Mouse (Mus musculus) T-helper 17 cell (primary cell): ENCODE results near the gene Mrpl35.

ENCODE experiments used
- in situ Hi-C, 2 experiments: fragments of 300-600 bp; cut with MboI, MseI; formaldehyde crosslinking; loops; 1 replicate in 1 of 2; 2 replicates in 1 of 2; pipeline ENCODE4 v1.15.1; 2025; ENCODE audit warnings: high pct_unique_total_duplicates in 2 of 2

Gene Mrpl35

DNA sequence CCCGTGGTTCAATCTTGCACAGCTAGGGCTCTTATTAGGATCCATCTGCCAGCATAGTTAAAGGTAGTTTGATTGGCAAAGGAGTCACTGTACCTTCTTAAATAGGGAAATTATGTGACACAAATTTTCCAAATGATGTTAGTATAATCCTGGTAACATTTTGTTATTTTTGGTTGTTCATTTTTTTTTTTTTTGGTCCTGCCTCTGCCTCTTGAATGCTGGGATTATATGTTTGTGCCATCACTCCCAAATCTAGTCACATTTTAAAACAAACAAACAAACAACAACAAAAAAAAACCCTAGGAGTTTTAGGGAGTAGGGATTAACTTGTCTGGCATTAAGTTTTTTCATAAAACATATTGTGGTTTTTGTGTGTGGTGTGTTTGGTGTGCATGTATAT lies at the start of gene Mrpl35:
Gene Mrpl35 (minus strand): TSS at position 101 of the 400 bp plus-strand sequence.
- in situ Hi-C loops, result no loop called here

DNA sequence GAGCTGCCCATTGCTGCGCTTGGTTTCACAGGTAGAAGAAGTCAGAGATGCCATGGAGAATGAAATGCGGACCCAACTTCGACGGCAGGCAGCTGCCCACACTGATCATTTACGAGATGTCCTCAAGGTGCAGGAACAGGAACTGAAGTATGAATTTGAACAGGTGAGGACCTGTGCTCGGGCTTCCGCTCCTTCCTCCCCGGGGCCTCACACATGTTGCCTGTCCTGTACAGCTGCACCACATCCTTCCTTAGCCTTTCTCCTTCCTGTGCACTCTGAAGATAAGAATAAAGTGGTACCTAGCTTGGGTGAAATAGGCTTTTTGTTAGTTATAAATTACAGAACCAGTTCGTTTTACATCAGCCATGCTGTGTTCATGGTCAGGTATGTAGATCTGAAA lies 44.6 kb upstream of the Mrpl35 start:
- in situ Hi-C loops, result no loop called here

DNA sequence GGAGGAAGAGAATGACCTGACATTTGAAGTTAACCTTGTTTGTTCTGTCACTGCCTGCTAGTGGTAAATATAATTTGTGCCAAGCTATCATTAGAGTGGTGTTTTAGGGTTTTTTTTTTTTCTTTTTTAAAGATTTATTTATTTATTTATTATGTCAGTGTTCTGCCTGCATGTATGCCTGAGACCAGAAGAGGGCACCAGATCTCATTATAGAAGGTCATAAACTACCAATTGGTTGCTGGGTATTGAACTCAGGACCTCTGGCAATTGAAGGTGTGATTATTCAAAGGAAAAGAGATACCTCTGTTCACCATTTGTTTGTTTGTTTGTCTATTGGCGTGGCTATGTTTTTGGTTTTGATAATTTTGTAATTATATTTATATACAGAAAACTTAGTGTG lies 42.0 kb upstream of the Mrpl35 start:
- in situ Hi-C loops, result loop anchor here in 1 of 2 experiments (5.0 kb wide), 1 partner anchor 33 kb away; no protein-coding TSS in a partner anchor

DNA sequence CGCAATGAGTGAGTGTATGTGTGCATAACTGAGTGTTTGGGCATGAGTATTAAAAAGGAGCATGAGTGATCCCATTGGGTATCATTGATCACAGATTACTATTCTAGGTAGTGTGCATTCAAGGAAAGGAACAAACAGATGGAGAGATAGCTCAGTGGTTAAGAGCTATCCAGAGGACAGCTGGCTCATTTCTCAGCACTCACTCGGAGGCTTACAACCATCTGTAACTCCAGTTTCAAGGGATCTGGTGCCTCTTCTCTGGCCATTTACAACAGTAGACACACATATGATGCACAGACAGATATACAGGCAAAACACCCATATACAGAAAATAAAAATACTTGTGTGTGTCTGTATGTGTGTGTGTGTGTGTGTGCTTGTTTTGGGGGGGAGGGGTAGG lies 41.0 kb upstream of the Mrpl35 start:
- in situ Hi-C loops, result loop anchor here in 1 of 2 experiments (5.0 kb wide), 1 partner anchor 35 kb away; no protein-coding TSS in a partner anchor

DNA sequence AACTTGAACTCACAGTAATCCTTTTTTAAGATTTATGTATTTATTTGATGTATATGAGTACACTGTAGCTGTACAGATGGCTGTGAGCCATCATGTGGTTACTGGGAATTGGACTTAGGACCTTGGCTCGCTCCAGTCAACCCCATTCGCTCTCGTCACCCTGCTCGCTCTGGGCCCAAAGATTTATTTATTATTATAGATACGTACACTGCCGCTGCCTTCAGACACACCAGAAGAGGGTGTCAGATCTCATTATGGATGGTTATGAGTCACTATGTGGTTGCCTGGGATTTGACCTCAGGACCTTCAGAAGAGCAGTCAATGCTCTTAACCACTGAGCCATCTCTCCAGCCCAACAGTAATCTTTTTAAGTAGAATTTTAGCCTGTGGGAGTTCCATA lies 20.1 kb upstream of the Mrpl35 start:
- in situ Hi-C loops, result loop anchor here in 1 of 2 experiments (5.0 kb wide), 1 partner anchor 55 kb away; no protein-coding TSS in a partner anchor

DNA sequence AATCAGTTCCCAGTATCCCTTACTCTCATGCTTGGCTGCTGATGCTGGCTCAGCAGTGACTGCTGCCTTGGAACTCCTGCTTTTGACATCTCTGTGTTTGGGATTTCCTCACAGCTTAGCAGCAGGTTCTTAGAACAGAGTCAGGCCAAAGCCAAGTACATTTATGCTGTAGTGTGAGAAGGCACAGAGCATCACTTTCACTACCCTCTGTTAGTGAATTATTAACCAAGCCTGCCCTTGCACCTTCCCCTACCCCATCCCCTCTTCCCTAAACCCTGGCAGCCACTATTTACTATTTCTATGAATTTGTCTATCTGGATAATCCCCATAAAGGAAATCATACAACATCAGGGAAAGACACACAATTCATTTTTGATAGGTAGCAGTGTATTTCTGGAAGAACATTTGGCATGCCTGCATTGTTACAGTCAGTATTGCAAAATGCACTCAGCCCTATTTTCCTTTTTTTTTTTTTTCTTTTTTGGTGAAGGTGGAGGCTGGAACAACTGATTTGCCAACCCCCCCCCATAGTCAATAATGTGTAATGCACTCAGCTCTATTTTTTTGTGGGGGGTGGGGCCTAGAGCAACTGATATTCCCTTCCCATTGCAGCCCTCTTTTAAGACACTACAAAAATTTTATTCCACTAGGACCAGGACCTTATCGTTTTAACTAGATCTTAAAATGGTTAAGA lies 14.0 kb upstream of the Mrpl35 start:
- in situ Hi-C loops, result no loop called here

DNA sequence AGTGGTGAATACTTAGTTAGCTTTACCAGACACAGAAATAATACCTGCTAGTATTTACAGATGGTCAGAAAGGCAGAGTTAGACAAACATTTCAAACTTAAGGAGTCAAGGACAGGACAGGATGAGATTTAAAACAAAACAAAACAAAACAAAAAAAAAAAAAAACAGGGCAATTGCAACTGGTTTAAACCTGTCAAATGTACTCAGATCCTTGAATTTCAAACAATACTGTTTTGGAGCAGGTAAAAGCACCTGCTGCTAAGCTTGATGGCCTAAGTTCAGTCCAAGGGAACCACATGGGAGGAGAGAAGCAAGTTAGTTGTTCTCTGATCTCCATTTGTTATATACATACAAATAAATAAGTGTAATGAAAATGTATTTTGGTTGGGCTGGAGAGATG lies 13.0 kb upstream of the Mrpl35 start:
- in situ Hi-C loops, result loop anchor here in 1 of 2 experiments (10.0 kb wide), 1 partner anchor 1025 kb away; no protein-coding TSS in a partner anchor

DNA sequence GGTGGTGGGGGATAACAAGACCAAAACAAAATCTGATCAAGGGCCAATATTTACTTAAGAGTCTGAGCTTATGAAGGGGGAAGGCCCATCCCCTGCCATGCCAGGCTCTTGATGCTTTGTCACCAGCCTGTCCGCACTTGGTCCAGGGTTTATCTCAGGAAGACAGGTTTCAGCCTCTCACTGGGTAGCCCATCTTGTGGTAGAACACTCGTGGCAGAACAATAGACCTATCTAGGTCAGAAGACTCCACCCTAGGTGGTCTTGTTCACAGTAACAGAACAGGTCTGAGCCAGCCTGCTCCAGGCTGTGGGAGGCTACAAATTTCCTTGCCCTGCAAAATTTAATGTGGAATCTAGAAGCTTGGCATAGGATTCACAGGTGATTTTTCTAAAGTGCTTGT lies 10.0 kb upstream of the Mrpl35 start:
- in situ Hi-C loops, result loop anchor here in 1 of 2 experiments (10.0 kb wide), 1 partner anchor 1022 kb away; no protein-coding TSS in a partner anchor

DNA sequence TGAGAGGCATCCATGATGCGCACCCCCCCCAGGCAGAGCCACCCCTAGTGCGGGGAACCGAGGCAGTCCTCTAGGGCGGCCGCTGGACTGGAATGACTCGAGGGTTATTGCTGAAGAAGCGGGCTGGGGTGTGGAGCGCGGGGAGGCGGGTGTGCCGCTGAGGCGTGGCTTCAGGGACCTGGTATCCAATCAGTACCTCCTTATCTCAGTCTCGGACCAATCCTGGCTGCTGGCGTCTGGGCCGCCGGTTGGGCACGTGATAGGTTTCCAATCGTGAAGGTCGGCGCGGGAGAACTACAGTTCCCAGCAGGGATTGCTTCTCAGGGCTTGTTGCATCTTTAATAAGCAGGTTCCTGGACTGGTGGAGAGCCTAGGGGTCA lies 4.8 kb upstream of the Mrpl35 start:
- in situ Hi-C loops, result loop anchor here in 1 of 2 experiments (10.0 kb wide), 1 partner anchor 1017 kb away; no protein-coding TSS in a partner anchor

DNA sequence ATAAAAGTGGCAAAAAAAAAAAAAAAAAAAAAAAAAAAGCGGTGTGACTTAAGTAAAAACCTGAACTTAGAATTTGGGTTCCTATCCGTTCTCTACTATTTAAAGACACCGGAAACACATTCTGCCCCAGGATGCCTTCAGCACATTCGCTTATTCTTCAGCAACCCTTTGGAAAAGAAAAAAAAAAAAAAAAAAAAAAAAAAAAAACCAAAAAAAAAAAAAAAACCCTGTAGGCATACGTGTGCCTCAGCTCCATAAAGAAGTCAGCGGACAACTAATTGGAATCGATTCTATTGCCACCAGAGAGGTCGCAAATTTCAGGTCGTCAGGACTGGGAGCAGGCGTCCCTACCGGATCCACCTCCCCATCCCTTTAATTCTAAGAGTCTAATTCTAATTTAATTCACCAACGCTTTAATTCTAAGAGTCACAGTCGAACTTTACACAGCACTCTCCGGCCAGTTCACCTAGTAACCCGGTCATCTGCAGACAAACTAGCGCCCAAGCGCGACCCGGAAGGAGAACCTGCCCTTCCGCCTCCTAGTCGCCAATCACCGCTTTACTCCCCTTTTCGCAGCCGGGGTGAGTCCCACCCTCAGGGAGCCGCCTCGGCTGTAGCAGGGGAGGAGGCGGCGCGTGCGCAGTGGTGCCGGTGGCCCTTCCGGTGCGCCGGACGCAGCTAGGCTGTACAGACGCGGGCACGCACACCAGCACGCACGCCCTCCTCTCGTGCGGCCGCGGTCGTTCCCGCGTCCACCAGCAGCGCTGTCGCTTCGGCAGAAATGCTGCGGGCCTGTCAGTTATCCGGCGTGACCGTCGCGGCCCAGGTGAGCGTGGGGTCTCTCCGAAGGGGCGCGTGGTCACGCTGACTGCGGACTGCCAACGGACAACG lies 4.2 kb upstream of the Mrpl35 start, which contains the start of gene Immt:
Gene Immt (plus strand): TSS at position 642 of the 891 bp plus-strand sequence.
- in situ Hi-C loops, result loop anchor here in 1 of 2 experiments (10.0 kb wide), 1 partner anchor 1016 kb away; no protein-coding TSS in a partner anchor

DNA sequence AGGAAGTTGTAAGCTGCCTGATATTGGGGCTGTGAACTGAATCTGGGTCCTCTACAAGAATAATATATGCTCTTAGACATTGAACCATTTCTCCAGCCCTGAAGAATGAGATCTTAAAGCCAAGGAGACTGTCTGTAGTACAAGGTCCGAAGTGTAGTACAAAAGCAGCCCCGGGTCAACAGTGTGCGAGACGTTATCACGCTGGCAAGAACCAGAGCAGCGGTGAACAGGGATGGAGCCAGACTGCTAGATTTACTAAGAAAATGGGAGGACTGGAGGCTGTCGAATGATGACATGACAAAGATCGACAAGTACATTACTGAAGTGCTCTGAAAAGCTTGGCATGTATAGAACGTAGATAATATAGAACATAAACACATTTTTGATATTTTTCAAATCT lies 3.0 kb upstream of the Mrpl35 start:
- in situ Hi-C loops, result loop anchor here in 1 of 2 experiments (10.0 kb wide), 1 partner anchor 1015 kb away; no protein-coding TSS in a partner anchor

DNA sequence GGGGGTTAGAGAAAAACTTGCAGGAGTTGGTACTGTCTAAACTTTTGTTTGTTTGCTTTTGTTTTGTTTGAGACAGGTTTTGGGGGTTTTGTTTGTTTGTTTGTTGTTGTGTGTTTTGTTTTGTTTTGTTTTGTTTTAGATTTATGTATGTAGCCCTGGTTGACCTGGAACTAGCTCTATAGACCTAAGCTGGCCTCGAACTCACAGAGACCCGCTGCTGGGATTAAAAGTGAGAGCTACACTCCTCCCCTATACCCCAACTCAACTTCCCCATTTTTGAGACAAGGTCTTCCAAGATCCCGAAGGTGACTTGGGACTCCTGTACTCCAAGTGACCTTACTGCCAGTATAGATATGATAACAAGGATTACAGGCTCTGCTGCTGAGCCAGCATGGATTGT lies 2.8 kb downstream of the Mrpl35 start:
- in situ Hi-C loops, result loop anchor here in 1 of 2 experiments (25.0 kb wide), 1 partner anchor 212 kb away; no protein-coding TSS in a partner anchor

DNA sequence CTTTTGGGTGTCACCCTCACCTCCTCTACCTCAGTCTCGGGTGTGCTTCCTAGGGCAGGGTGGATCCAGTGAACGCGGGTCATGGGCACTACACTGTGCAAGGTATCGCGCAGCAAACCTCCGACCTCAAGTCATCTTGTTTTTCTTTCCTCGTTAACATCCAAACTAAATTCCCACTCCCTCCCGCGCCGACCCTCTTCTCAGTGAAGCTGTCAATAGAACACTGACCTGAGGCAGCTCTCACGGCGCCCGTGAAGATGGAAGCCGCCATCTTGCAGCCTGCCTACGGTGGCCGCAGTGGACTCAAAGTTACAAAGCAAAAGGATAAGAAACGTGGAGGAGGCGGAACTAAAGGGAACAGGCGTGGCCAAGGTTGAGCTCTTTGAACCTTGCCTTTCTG lies 3.3 kb downstream of the Mrpl35 start:
- in situ Hi-C loops, result loop anchor here in 1 of 2 experiments (25.0 kb wide), 1 partner anchor 211 kb away; no protein-coding TSS in a partner anchor

DNA sequence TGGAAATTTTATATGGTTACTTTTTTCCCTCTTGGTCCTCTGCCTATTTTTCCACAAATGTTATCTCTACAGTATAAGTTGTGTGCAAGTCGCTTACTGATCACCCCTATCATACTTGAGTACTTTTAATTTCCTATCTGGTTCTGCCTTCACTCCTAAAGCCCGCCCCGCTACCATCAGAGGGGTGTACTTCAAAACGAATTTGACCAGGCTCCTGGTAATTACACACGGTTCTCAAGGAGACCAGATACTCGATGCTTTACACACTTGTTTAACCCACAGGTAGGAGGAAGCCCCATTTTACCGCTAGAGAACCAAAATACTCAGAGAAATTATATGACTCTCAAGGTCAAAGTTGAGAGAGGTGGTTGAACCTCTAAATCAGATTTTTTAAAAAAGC lies 3.7 kb downstream of the Mrpl35 start:
- in situ Hi-C loops, result loop anchor here in 1 of 2 experiments (25.0 kb wide), 1 partner anchor 211 kb away; no protein-coding TSS in a partner anchor

DNA sequence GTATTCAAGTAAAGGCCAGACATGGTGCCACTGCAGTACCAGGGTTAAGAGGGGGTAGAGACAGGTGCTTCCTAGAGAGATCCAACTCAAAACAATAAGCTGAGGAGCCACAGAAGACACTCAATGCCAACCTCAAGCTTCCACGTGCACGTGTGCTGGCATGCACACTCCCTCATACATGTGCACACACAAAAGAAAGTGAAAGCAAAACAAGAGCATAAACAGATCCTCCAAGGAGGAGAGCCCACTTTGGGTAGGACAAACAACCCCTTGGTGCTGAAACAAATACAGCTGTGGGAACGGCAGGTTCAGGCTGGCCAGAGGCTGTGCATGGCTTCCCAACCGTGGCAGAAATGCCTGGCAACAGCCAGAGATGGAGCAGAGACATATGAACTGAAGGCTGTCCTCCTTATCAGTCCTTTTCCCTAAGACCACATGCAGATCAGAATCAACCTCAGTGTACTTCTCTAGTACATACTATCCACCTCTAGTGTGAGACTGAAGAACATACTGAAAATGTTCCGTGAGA lies 6.9 kb downstream of the Mrpl35 start:
- in situ Hi-C loops, result loop anchor here in 1 of 2 experiments (25.0 kb wide), 1 partner anchor 208 kb away; no protein-coding TSS in a partner anchor

DNA sequence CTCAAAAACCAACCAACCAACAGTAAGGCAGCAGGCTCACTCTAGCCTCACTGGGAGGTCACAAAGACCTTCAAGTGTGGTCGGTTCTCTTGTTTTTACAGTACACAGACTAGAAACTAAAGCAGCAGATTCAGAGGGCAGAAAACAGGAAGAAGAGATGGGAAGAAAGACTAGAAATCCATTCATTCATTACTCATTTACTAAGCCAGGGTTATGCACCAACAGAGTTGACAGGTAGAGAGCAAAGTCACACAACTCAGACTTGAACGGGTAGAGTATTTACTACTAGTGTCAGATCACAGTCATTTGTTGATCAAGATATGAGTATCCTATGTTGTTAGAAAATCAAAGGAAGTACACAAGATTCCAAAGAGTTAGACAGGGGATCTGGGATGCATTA lies 13.9 kb downstream of the Mrpl35 start:
- in situ Hi-C loops, result loop anchor here in 1 of 2 experiments (25.0 kb wide), 1 partner anchor 201 kb away; no protein-coding TSS in a partner anchor

DNA sequence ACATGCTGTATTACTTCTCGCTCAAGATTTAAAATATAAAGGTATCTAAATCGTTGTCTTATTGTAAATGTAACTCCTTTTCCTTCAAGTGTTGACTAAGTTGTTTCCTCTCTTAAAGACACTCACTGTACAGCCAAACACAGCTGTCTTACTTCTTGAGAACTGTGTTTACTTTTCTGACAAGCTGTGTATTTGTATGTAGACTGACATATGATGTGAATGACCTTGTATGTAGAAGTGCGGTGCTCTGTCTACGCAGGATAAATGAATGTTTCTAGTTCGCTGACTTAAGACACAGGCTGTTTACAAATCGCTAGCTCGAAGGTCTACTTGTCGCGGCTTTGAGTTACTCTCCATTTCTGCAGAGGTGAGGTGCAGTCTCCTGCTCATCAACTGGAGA lies 16.9 kb downstream of the Mrpl35 start:
- in situ Hi-C loops, result loop anchor here (5.0 to 25.0 kb wide), 3 partner anchors 198 to 668 kb away; partner anchors contain the start of gene Thnsl2 (in 1 of the 2)

DNA sequence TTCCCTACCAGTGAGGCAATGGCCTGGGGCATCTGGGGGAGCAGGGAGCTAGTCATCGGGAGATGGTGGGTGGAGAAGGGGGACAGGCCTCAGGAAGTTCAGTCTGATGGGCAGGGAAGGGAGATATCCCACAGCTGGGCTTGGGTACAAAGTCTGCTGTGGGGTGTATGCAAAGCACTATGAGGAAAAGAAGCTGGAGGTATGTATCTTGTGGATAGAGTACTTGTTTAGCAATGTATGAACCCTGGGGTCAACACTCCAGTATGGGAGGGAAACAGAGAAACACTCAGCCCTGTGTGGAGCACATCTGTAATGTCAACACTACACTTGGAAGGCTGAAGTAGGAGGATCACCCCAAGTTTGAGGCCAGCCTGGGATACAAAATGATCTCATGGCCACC lies 20.1 kb downstream of the Mrpl35 start:
- in situ Hi-C loops, result loop anchor here (5.0 to 25.0 kb wide), 3 partner anchors 194 to 664 kb away; partner anchors contain the start of gene Thnsl2 (in 1 of the 2)

DNA sequence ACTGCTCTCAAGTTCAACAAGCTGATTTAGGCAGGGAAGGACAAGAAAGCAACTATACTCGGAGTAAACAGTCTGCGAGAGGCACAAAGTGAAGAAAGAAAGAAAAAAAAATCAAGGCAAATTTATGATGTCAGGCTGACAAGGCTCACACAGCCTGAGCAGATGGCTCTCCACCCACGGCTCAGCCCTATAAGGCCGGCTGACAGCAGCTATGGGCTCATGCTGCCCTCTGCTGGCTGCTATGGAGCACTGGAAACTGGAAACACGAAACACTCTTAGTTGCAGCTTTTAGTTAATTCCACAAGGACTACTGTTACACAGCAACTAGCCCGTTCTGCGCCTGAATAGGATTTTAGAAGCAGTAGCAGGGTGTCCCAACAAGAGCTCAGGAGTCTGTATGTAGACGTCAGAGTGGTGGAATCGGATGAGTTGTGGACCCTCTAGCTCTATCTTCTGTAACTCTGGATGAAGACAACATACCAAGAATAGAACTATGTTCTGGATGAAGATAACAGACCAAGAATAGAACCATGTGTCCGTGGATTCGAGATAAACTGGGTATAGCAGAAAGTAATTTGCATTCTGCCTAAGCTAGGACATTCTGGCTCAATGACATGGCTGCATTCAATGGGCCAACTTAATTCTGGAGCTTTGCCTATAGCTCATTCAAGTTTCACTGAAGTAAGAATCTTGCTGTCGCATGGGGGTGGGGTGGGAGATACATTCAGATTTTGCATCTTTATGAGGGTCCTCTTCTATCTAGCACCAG lies 22.5 kb downstream of the Mrpl35 start:
- in situ Hi-C loops, result loop anchor here in 1 of 2 experiments (25.0 kb wide), 1 partner anchor 192 kb away; no protein-coding TSS in a partner anchor

DNA sequence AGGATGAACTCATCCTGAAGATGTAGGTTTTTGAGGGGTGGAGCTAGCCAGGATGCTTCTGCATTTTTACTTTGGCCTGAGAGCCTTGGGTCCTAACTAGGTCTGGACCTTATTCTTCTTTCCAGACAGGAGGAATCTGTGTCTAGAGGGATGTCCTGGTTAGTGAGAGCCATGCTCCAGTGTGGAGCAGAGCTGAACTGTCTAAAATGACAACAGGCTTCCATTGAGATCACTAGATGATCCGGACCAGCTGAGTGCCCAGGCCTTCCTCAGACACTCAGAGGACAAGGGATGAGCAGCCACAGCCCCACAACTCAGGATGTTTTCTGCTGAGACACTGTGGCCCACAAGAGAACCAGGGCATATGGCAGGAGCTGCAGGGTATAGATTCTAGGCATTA lies 23.2 kb downstream of the Mrpl35 start:
- in situ Hi-C loops, result loop anchor here in 1 of 2 experiments (25.0 kb wide), 1 partner anchor 191 kb away; no protein-coding TSS in a partner anchor
